Mouse (Mus musculus) hindbrain, embryonic 11.5 days (tissue): Measurements from ENCODE around the gene Fgf23. TPM values are rescaled to one million over a fixed set of nuclear protein-coding genes. Genes with fewer than 3 reads are reported as not detected.

Experiments
- ATAC-seq: fragments of 200-750 bp; cut with Nextera tagmentation; 2 replicates; pipeline ENCODE4 v1.8.0; 2017; ENCODE audit warnings: mild to moderate bottlenecking, moderate TSS enrichment, moderate library complexity; ENCODE audit not compliant: low FRiP score
- DNase-seq: peaks from one replicate; pipeline ENCODE4 v3.0.0-alpha.2; 2015; ENCODE audit warnings: low spot score
- H3K27ac ChIP-seq: fragments of 300-500 bp; sonication (generic); 2 replicates; pipeline ENCODE4 v1.5.1; 2014; ENCODE audit warnings: mild to moderate bottlenecking, low read depth, low read length
- H3K27me3 ChIP-seq: fragments of 300-500 bp; sonication (generic); 2 replicates; pipeline ENCODE4 v1.6.1; 2014; ENCODE audit warnings: mild to moderate bottlenecking, low read length, moderate library complexity, mixed read lengths; ENCODE audit not compliant: control insufficient read depth, insufficient read depth
- H3K36me3 ChIP-seq: fragments of 300-500 bp; sonication (generic); 2 replicates; pipeline ENCODE4 v1.6.1; 2014; ENCODE audit warnings: mild to moderate bottlenecking, low read length, moderate library complexity, mixed read lengths; ENCODE audit not compliant: control insufficient read depth, insufficient read depth
- H3K4me1 ChIP-seq: fragments of 300-500 bp; sonication (generic); replicated peaks from 2 replicates; pipeline ENCODE4 v1.6.1; 2014; ENCODE audit warnings: low read length, mixed read lengths; ENCODE audit not compliant: control insufficient read depth, insufficient read depth
- H3K4me2 ChIP-seq: fragments of 300-500 bp; sonication (generic); replicated peaks from 2 replicates; pipeline ENCODE4 v1.6.1; 2014; ENCODE audit warnings: mild to moderate bottlenecking, low read depth, low read length
- H3K4me3 ChIP-seq: fragments of 300-500 bp; sonication (generic); 2 replicates; pipeline ENCODE4 v1.5.1; 2014; ENCODE audit warnings: low read depth, low read length
- H3K9ac ChIP-seq: fragments of 300-500 bp; sonication (generic); 2 replicates; pipeline ENCODE4 v1.6.1; 2014; ENCODE audit warnings: low read depth, low read length
- H3K9me3 ChIP-seq: fragments of 300-500 bp; sonication (generic); 2 replicates; pipeline ENCODE4 v1.6.1; 2016; ENCODE audit warnings: low read length; ENCODE audit not compliant: control insufficient read depth
- WGBS: fragments of 180-500 bp; shearing (Covaris S2); extraction: QIAGEN DNeasy Blood & Tissue Kit; methylation state at CpG from one replicate; pipeline ENCODE4 v1.1.7; 2014; 5-methylcytosine and 5-hydroxymethylcytosine counted together
- polyA plus RNA-seq: library from polyadenylated mRNA; unstranded; fragments of >200 nt; fragmentation: Nextera tagmentation; extraction: Ambion mirVana; gene quantifications from 2 replicates; pipeline ENCODE4 v1.2.1, GENCODE M21; 2014

The Fgf23 gene
- 0.08 TPM in 1 of 2 replicates, not detected in the other for polyA plus RNA-seq

DNA sequence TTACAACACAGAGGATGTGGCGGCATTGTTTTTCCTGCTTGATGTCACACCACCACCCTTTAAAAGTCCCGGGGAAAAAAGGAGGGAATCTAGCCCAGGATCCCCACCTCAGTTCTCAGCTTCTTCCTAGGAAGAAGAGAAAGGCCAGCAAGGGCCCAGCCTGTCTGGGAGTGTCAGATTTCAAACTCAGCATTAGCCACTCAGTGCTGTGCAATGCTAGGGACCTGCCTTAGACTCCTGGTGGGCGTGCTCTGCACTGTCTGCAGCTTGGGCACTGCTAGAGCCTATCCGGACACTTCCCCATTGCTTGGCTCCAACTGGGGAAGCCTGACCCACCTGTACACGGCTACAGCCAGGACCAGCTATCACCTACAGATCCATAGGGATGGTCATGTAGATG lies at the start of gene Fgf23:
Gene Fgf23, plus strand, starts transcription at position 86 of the 400 bp plus-strand sequence.
- Histone ChIP-seq H3K27ac (no peak within 1 kb of the TSS), H3K4me2 (no peak within 1 kb of the TSS), H3K27me3 (no peaks in the 10 kb centered on the region), H3K9me3 (no peaks in the 10 kb centered on the region), H3K4me3 (no peak within 1 kb of the TSS), H3K9ac (no peak within 1 kb of the TSS), H3K4me1 (no peaks in the 10 kb centered on the region), H3K36me3 (no peaks in the 10 kb centered on the region)
- 11% methylated on average over 5 of the region's 5 CpGs for WGBS
- DNase-seq, result peak; percentile 35
- ATAC-seq, result no peak

DNA sequence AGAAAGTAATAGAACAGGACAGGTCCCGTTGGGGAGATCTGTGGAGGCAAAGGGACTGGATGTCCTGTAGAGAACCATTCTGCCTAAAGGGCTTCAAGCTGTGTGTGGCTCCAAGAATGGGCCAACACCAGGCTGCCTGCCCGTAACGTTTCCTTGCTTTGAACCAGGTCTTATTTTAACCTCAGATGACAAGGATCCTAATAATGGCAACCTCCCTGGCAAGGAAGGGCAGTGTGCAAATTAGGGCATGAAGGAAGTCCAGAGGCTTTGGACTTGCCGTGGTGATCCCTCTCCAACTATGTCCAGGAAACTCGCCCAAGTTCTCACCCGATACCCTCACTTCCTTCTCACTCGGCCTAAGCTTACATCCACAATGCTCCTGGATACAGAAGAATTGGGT lies 47.9 kb upstream of the Fgf23 start:
- Histone ChIP-seq H3K4me3 (no peak overlapping the region), H3K27ac (no peak overlapping the region), H3K36me3 (no peaks in the 10 kb centered on the region), H3K9ac (no peak overlapping the region), H3K27me3 (no peaks in the 10 kb centered on the region; the same call in 1 of the 2 replicates), H3K4me2 (no peak overlapping the region), H3K9me3 (no peaks in the 10 kb centered on the region), H3K4me1 (no peaks in the 10 kb centered on the region)
- ATAC-seq (no peak), DNase-seq (no peak)
- 76% methylated on average over 7 of the region's 7 CpGs for WGBS

DNA sequence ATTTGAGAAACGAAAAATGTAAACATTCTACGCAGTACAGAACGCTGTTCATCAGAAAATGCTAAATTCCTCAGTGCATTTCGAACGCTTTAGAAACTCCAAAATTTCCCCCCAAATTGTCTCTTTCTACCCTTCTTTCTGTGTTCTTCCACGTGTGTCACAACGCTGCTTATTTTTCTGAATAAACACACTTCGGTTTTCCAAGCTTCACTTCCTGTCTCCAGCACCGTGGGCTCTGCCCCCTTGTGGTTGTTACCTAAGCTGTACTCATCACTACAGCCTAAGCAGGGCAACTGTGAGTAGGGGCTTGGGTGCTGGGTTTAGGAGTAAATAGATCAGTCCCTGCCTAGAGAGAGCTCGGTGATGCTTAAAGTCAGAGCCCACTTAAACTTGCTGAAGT lies 37.9 kb upstream of the Fgf23 start:
- ATAC-seq (no peak), DNase-seq (peak; percentile 64)
- no peaks in the 10 kb centered on the region for H3K36me3 ChIP-seq
- H3K4me1 ChIP-seq, result no peaks in the 10 kb centered on the region
- H3K4me2 ChIP-seq, result no peak overlapping the region
- H3K9ac ChIP-seq, result peak overlapping the region; percentile 20; the same call in 1 of the 2 replicates
- H3K27ac ChIP-seq, result no peak overlapping the region
- H3K4me3 ChIP-seq, result no peak overlapping the region
- H3K27me3 ChIP-seq, result no peaks in the 10 kb centered on the region
- 45% methylated on average over 10 of the region's 10 CpGs for WGBS
- H3K9me3 ChIP-seq, result no peaks in the 10 kb centered on the region

DNA sequence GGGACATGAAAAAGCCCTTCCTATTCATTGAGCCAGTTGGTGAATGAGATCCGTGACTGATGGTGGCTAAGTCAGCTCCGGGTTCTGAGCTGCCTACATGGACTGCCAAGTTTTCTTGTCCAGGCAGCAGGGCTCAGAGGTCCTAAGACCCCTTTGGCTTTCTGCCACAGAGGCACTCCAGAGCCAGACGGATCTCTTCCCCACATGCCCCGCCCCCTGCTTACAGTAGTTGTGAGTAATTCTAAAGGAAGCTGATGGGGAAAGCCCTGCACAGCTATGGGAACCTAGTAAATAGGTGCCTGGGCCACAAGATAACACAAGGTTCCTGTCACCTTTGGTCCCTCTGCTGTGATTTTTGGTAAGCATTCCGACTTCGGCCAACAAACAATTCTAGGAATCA lies 27.8 kb upstream of the Fgf23 start:
- no peak overlapping the region for H3K27ac ChIP-seq
- WGBS, result 70% methylated on average over 6 of the region's 6 CpGs
- no peak overlapping the region for H3K9ac ChIP-seq
- ATAC-seq, result no peak
- H3K9me3 ChIP-seq, result no peaks in the 10 kb centered on the region
- no peak overlapping the region for H3K4me3 ChIP-seq
- H3K4me1 ChIP-seq, result no peaks in the 10 kb centered on the region
- H3K4me2 ChIP-seq, result no peak overlapping the region
- no peaks in the 10 kb centered on the region for H3K27me3 ChIP-seq
- no peak for DNase-seq
- no peaks in the 10 kb centered on the region for H3K36me3 ChIP-seq

DNA sequence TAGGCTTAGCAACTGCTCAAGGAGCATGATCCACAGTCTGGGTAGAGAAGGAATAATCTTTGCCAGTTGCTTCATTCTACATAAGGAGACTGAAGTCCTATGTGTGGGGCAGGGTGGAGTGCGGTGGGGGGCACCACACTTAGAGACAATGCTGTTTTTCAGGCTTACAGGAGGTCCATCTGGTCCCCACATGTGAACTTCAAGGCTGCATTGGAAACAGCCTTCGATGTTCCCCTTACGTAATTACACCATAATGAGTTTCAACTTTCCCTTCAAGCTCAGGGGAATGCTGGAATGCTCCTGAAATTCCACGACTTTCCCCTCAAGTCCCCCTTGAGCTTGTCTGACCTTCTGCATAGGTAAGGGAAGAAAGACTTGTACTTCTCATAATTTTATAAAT lies 21.9 kb upstream of the Fgf23 start:
- Histone ChIP-seq H3K4me2 (no peak overlapping the region), H3K36me3 (no peaks in the 10 kb centered on the region), H3K9me3 (no peaks in the 10 kb centered on the region), H3K4me3 (no peak overlapping the region), H3K4me1 (no peaks in the 10 kb centered on the region), H3K9ac (no peak overlapping the region), H3K27ac (no peak overlapping the region), H3K27me3 (no peaks in the 10 kb centered on the region)
- 64% methylated on average over 4 of the region's 4 CpGs for WGBS
- DNase-seq (peak; percentile 36), ATAC-seq (no peak)

DNA sequence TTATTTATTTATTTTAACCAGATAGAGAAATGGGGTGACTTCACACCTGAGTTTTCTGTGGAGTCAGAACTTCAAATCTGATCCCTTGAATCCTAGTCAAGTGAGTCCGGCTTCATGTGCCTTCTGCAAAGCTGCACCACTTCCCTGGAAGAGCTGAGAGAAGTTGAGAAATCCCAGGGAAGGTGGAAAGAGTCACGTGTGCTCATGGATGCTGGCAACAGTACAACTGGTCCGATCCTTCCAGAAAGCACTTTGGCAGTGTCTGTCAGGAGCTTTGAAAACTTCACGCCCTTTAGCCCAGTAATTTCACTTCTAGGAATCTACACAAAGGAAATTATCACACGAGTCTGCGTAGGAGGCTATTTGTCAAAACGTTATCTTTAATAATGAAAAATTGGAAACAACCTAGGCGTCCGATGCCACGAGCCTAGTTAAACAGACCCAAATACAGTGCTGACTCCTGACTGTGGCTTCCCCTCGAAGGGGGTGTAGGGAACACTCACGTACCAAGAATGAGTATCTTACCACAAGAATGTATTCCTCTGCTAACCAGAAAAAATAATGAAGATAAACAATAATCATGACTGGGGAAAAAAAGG lies 15.6 kb upstream of the Fgf23 start:
- DNase-seq, result no peak
- no peaks in the 10 kb centered on the region for H3K9me3 ChIP-seq
- H3K27ac ChIP-seq, result no peak overlapping the region
- no peaks in the 10 kb centered on the region for H3K36me3 ChIP-seq
- no peak overlapping the region for H3K4me2 ChIP-seq
- no peaks in the 10 kb centered on the region for H3K27me3 ChIP-seq
- no peak overlapping the region for H3K4me3 ChIP-seq
- 88% methylated on average over 12 of the region's 12 CpGs for WGBS
- ATAC-seq, result no peak
- H3K4me1 ChIP-seq, result no peaks in the 10 kb centered on the region
- H3K9ac ChIP-seq, result no peak overlapping the region

DNA sequence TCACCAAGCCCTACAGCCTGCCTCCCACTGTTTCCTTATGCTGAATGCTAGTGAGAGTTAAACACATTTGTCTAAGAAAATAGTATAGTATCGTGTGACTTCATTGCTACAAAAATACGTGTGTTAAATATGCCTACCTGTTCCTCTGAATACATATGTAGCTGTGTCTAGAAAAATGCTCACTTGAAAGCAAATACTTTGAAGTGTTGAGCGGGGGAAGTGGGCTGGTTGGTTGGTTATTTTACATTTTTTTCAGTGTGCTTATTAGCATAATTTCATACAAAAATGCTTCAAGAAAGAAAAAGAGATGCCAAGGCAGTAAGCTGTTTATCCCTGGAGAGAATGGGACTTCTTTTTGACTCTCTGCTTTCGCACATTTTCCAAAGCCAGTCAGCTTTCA lies 12.7 kb upstream of the Fgf23 start:
- ATAC-seq (no peak), DNase-seq (no peak)
- no peaks in the 10 kb centered on the region for H3K36me3 ChIP-seq
- no peaks in the 10 kb centered on the region for H3K9me3 ChIP-seq
- H3K9ac ChIP-seq, result no peak overlapping the region
- H3K4me3 ChIP-seq, result no peak overlapping the region
- no peaks in the 10 kb centered on the region for H3K4me1 ChIP-seq
- H3K27me3 ChIP-seq, result no peaks in the 10 kb centered on the region
- H3K27ac ChIP-seq, result no peak overlapping the region
- WGBS, result 84% methylated on average over 4 of the region's 4 CpGs
- no peak overlapping the region for H3K4me2 ChIP-seq

DNA sequence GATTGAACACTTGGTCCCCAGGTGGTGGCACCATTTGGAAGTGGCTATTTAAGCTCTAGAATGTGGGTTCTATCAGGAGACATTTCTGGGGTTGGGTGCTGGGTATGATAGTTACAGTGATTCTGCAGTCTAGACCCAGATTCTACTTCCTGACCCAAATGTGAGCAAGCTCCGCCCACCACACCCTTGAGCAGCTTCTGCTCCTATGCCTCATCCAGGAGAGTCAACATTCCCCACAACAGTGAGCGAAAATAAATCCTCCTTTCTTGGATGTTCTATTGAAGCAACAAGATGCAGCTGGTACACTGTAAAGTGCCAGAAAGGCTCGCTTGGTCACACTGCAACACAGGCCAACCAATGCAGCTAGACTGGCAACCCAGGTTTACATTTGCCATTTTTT lies 8.8 kb upstream of the Fgf23 start:
- DNase-seq (no peak), ATAC-seq (no peak)
- no peak overlapping the region for H3K27ac ChIP-seq
- H3K9me3 ChIP-seq, result no peaks in the 10 kb centered on the region
- H3K27me3 ChIP-seq, result no peaks in the 10 kb centered on the region
- H3K36me3 ChIP-seq, result no peaks in the 10 kb centered on the region
- H3K4me1 ChIP-seq, result no peaks in the 10 kb centered on the region
- 92% methylated on average over 3 of the region's 3 CpGs for WGBS
- H3K4me2 ChIP-seq, result no peak overlapping the region
- no peak overlapping the region for H3K4me3 ChIP-seq
- H3K9ac ChIP-seq, result no peak overlapping the region

DNA sequence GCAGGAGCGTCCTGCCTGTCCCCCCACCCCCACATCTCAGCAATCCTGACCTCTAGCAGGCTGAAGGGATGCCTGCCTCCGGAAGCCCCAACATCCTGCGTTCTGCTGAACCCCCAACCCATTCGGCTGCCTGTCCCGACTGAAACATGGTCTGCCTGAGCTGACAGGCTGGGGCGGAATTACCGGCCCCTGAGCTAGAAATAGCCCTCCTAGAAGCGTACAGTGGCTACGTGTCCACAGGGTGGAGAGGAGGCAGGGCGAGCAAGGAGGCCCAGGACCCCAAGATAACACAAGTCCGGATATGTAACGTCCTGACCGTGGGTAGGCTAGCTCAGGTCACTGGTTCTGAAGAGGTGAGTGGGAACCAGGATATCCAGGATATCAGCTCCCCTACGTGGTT lies 7.9 kb upstream of the Fgf23 start:
- Histone ChIP-seq H3K36me3 (no peaks in the 10 kb centered on the region), H3K27me3 (no peaks in the 10 kb centered on the region), H3K27ac (no peak overlapping the region), H3K9ac (peak overlapping the region; percentile 34; the same call in 1 of the 2 replicates), H3K4me1 (no peaks in the 10 kb centered on the region), H3K9me3 (no peaks in the 10 kb centered on the region), H3K4me3 (0 out of 2 replicates have a peak overlapping the region, but pooled peaks have one; percentile 12), H3K4me2 (peak overlapping the region; percentile 21; the same call in 1 of the 2 replicates)
- WGBS, result 9% methylated on average over 14 of the region's 14 CpGs
- no peak for ATAC-seq
- peak; percentile 36 for DNase-seq
